Mouse (Mus musculus) limb, embryonic 12.5 days (tissue): ENCODE results near the gene Uimc1. TPM values are rescaled to one million over a fixed set of nuclear protein-coding genes. Genes with fewer than 3 reads are reported as not detected.

Source experiments
- ATAC-seq: fragments of 200-750 bp; cut with Nextera tagmentation; 2 replicates; pipeline ENCODE4 v1.8.0; 2017; ENCODE audit warnings: low read depth, moderate TSS enrichment; ENCODE audit not compliant: insufficient number of reproducible peaks, insufficient read depth, low FRiP score, low TSS enrichment
- H3K27ac ChIP-seq: fragments of 300-500 bp; sonication (generic); 2 replicates; pipeline ENCODE4 v1.5.1; 2016; ENCODE audit warnings: mild to moderate bottlenecking, moderate library complexity
- H3K27me3 ChIP-seq: fragments of 300-500 bp; sonication (generic); 2 replicates; pipeline ENCODE4 v1.6.1; 2016; ENCODE audit warnings: mild to moderate bottlenecking, moderate library complexity
- H3K36me3 ChIP-seq: fragments of 300-500 bp; sonication (generic); 2 replicates; pipeline ENCODE4 v1.6.1; 2016; ENCODE audit warnings: mild to moderate bottlenecking, moderate library complexity
- H3K4me1 ChIP-seq: fragments of 300-500 bp; sonication (generic); replicated peaks from 2 replicates; pipeline ENCODE4 v1.6.1; 2016
- H3K4me2 ChIP-seq: fragments of 300-500 bp; sonication (generic); 2 replicates; pipeline ENCODE4 v1.6.1; 2016; ENCODE audit warnings: mild to moderate bottlenecking, moderate library complexity
- H3K4me3 ChIP-seq: fragments of 300-500 bp; sonication (generic); replicated peaks from 2 replicates; pipeline ENCODE4 v1.5.1; 2016; ENCODE audit warnings: mild to moderate bottlenecking
- H3K9ac ChIP-seq: fragments of 300-500 bp; sonication (generic); replicated peaks from 2 replicates; pipeline ENCODE4 v1.6.1; 2016; ENCODE audit warnings: mild to moderate bottlenecking, moderate library complexity
- H3K9me3 ChIP-seq: fragments of 300-500 bp; sonication (generic); 2 replicates; pipeline ENCODE4 v1.6.1; 2016; ENCODE audit warnings: mild to moderate bottlenecking, moderate library complexity
- WGBS: fragments of 180-500 bp; shearing (Covaris S2); methylation state at CpG from one replicate; pipeline ENCODE4 v1.1.7; 2016; 5-methylcytosine and 5-hydroxymethylcytosine counted together
- polyA plus RNA-seq: library from polyadenylated mRNA; unstranded; fragments of >200 nt; fragmentation: Nextera tagmentation; extraction: Ambion mirVana; gene quantifications from 2 replicates; pipeline ENCODE4 v1.2.1, GENCODE M21; 2016

Gene Uimc1
- polyA plus RNA-seq, 1 experiment from 2014 or later: 30.1 TPM

- Histone ChIP-seq H3K27ac (no peak overlapping the region), H3K4me1 (no peaks in the 10 kb centered on the region), H3K27me3 (peaks cover 26% of the 10 kb centered on the region), H3K36me3 (no peaks in the 10 kb centered on the region), H3K9ac (no peak overlapping the region), H3K9me3 (no peaks in the 10 kb centered on the region), H3K4me3 (no peak overlapping the region), H3K4me2 (no peak overlapping the region)
- ATAC-seq: no peak
- WGBS: 25% methylated on average over 4 of the region's 4 CpGs
These were observed 105.5 kb downstream of the Uimc1 start for GRCm38 (mm10) chr13:54994576-54994975.

- H3K36me3 ChIP-seq: no peaks in the 10 kb centered on the region
- H3K9me3 ChIP-seq: no peaks in the 10 kb centered on the region
- H3K27me3 ChIP-seq: peaks cover 30% of the 10 kb centered on the region
- no peak for ATAC-seq
- WGBS: 84% methylated on average over 7 of the region's 7 CpGs
- H3K4me1 ChIP-seq: peaks cover 7% of the 10 kb centered on the region; the same call in 1 of the 2 replicates
- no peak overlapping the region for H3K27ac ChIP-seq
- no peak overlapping the region for H3K4me3 ChIP-seq
- H3K4me2 ChIP-seq: no peak overlapping the region
- H3K9ac ChIP-seq: no peak overlapping the region
These were observed 107.9 kb downstream of the Uimc1 start for GRCm38 (mm10) chr13:54992215-54992614.

GRCm38 (mm10) chr13:54988181-54988760, 111.8 kb downstream of the Uimc1 start:
- Histone ChIP-seq H3K9ac (no peak overlapping the region), H3K4me3 (no peak overlapping the region), H3K9me3 (no peaks in the 10 kb centered on the region), H3K4me2 (no peak overlapping the region), H3K27me3 (peaks cover 32% of the 10 kb centered on the region), H3K4me1 (peaks cover 7% of the 10 kb centered on the region; the same call in 1 of the 2 replicates), H3K27ac (no peak overlapping the region), H3K36me3 (no peaks in the 10 kb centered on the region)
- ATAC-seq: no peak
- 42% methylated on average over 7 of the region's 7 CpGs for WGBS

- H3K4me1 ChIP-seq: peaks cover 7% of the 10 kb centered on the region; the same call in 1 of the 2 replicates
- H3K27me3 ChIP-seq: peaks cover 31% of the 10 kb centered on the region
- H3K36me3 ChIP-seq: no peaks in the 10 kb centered on the region
- no peak overlapping the region for H3K9ac ChIP-seq
- H3K27ac ChIP-seq: no peak overlapping the region
- no peak for ATAC-seq
- no peak overlapping the region for H3K4me2 ChIP-seq
- no peaks in the 10 kb centered on the region for H3K9me3 ChIP-seq
- no peak overlapping the region for H3K4me3 ChIP-seq
- WGBS: 72% methylated on average over 9 of the region's 9 CpGs
These were observed 112.7 kb downstream of the Uimc1 start for GRCm38 (mm10) chr13:54987405-54987804.

GRCm38 (mm10) chr13:54983614-54984013, 116.5 kb downstream of the Uimc1 start:
- Histone ChIP-seq H3K36me3 (no peaks in the 10 kb centered on the region), H3K27me3 (peaks cover 38% of the 10 kb centered on the region), H3K27ac (no peak overlapping the region), H3K4me1 (peaks cover 17% of the 10 kb centered on the region), H3K4me3 (no peak overlapping the region), H3K4me2 (no peak overlapping the region), H3K9me3 (no peaks in the 10 kb centered on the region), H3K9ac (no peak overlapping the region)
- ATAC-seq: no peak
- 72% methylated on average over 2 of the region's 2 CpGs for WGBS

GRCm38 (mm10) chr13:54983001-54983400, 117.1 kb downstream of the Uimc1 start:
- Histone ChIP-seq H3K4me1 (peaks cover 12% of the 10 kb centered on the region), H3K9ac (no peak overlapping the region), H3K36me3 (no peaks in the 10 kb centered on the region), H3K4me3 (no peak overlapping the region), H3K4me2 (no peak overlapping the region), H3K9me3 (no peaks in the 10 kb centered on the region), H3K27ac (no peak overlapping the region), H3K27me3 (peaks cover 38% of the 10 kb centered on the region)
- no peak for ATAC-seq
- 82% methylated on average over 8 of the region's 8 CpGs for WGBS

GRCm38 (mm10) chr13:54980957-54981356, 119.1 kb downstream of the Uimc1 start:
- Histone ChIP-seq H3K4me3 (no peak overlapping the region), H3K9me3 (no peaks in the 10 kb centered on the region), H3K4me1 (peaks cover 12% of the 10 kb centered on the region), H3K27ac (no peak overlapping the region), H3K9ac (no peak overlapping the region), H3K27me3 (peaks cover 35% of the 10 kb centered on the region), H3K4me2 (no peak overlapping the region), H3K36me3 (no peaks in the 10 kb centered on the region)
- no peak for ATAC-seq
- WGBS: 63% methylated on average over 12 of the region's 12 CpGs

GRCm38 (mm10) chr13:54978804-54979203, 121.3 kb downstream of the Uimc1 start:
- ATAC-seq: no peak
- H3K4me2 ChIP-seq: no peak overlapping the region
- H3K36me3 ChIP-seq: no peaks in the 10 kb centered on the region
- WGBS: 64% methylated on average over 8 of the region's 8 CpGs
- no peak overlapping the region for H3K4me3 ChIP-seq
- no peak overlapping the region for H3K9ac ChIP-seq
- H3K27me3 ChIP-seq: peaks cover 38% of the 10 kb centered on the region
- H3K9me3 ChIP-seq: no peaks in the 10 kb centered on the region
- H3K27ac ChIP-seq: no peak overlapping the region
- H3K4me1 ChIP-seq: peaks cover 12% of the 10 kb centered on the region

Other genes starting within 250 kb of the Uimc1 start
- 0.30 and 0.78 TPM in 2 replicates for gene Unc5a, start 150.9 kb downstream of the Uimc1 start, polyA plus RNA-seq
- gene Hk3, start 78.9 kb downstream of the Uimc1 start, polyA plus RNA-seq: 0.37 and 0.40 TPM in 2 replicates
- 27.5 and 27.7 TPM in 2 replicates for gene Zfp346, start 5.0 kb upstream of the Uimc1 start, polyA plus RNA-seq
- not detected in 2 replicates for gene Gm17617, start 33.2 kb upstream of the Uimc1 start, polyA plus RNA-seq
- gene Fgfr4, start 52.3 kb upstream of the Uimc1 start, polyA plus RNA-seq: 6.1 and 7.4 TPM in 2 replicates
- 81.3 and 91.8 TPM in 2 replicates for gene Nsd1, start 109.5 kb upstream of the Uimc1 start, polyA plus RNA-seq
- gene Prelid1, start 220.2 kb upstream of the Uimc1 start, polyA plus RNA-seq: 361 and 370 TPM in 2 replicates
- gene Rab24, start 221.6 kb upstream of the Uimc1 start, polyA plus RNA-seq: 108 and 109 TPM in 2 replicates
- 33.7 and 34.9 TPM in 2 replicates for gene Mxd3, start 229.5 kb upstream of the Uimc1 start, polyA plus RNA-seq